Mouse (Mus musculus): Measurements from ENCODE around the gene Tmem104. TPM values are rescaled to one million over a fixed set of nuclear protein-coding genes. Genes with fewer than 3 reads are reported as not detected.

Tmem104 gene
- total RNA-seq, 2 experiments from 2014 or later: 1.8 to 10.1 TPM

GRCm38 (mm10) chr11:115290314-115290713 is 103.0 kb downstream of the Tmem104 start:
- no peak for ATAC-seq (replicated peaks; ENCODE audit: low FRiP score, low TSS enrichment, poor library complexity, severe bottlenecking)

- ATAC-seq (replicated peaks; ENCODE audit: low FRiP score, low TSS enrichment, poor library complexity, severe bottlenecking): no peak
Observed at GRCm38 (mm10) chr11:115290919-115291318, 103.6 kb downstream of the Tmem104 start.

GRCm38 (mm10) chr11:115291503-115291902 is 104.2 kb downstream of the Tmem104 start:
- ATAC-seq (replicated peaks; ENCODE audit: low FRiP score, low TSS enrichment, poor library complexity, severe bottlenecking): no peak

- no peak for ATAC-seq (replicated peaks; ENCODE audit: low FRiP score, low TSS enrichment, poor library complexity, severe bottlenecking)
Observed at GRCm38 (mm10) chr11:115292631-115293375, 105.5 kb downstream of the Tmem104 start.

GRCm38 (mm10) chr11:115295939-115296338 is 108.7 kb downstream of the Tmem104 start:
- ATAC-seq (replicated peaks; ENCODE audit: low FRiP score, low TSS enrichment, poor library complexity, severe bottlenecking): no peak

Other genes with a start within 250 kb of the Tmem104 start
- gene Cd300c, start 218.3 kb upstream of the Tmem104 start, total RNA-seq (2014; fragmentation: Nextera tagmentation): not detected in 2 replicates
- gene Cd300c, start 218.3 kb upstream of the Tmem104 start, total RNA-seq (2017): not detected in 2 replicates
- not detected in 2 replicates for gene Cd300ld, start 197.6 kb upstream of the Tmem104 start, total RNA-seq (2014; fragmentation: Nextera tagmentation)
- gene Cd300ld, start 197.6 kb upstream of the Tmem104 start, total RNA-seq (2017): not detected in 2 replicates
- gene Cd300c2, start 185.6 kb upstream of the Tmem104 start, total RNA-seq (2014; fragmentation: Nextera tagmentation): not detected in 2 replicates
- gene Cd300c2, start 185.6 kb upstream of the Tmem104 start, total RNA-seq (2017): not detected in 2 replicates
- not detected in 2 replicates for gene Cd300ld2, start 171.3 kb upstream of the Tmem104 start, total RNA-seq (2014; fragmentation: Nextera tagmentation)
- gene Cd300ld2, start 171.3 kb upstream of the Tmem104 start, total RNA-seq (2017): not detected in 2 replicates
- gene Cd300ld4, start 160.5 kb upstream of the Tmem104 start, total RNA-seq (2014; fragmentation: Nextera tagmentation): not detected in 2 replicates
- 1.3 TPM in 1 of 2 replicates, not detected in the other for gene Cd300ld4, start 160.5 kb upstream of the Tmem104 start, total RNA-seq (2017)
- gene Cd300ld5, start 149.7 kb upstream of the Tmem104 start, total RNA-seq (2014; fragmentation: Nextera tagmentation): not detected in 2 replicates
- 1.3 TPM in 1 of 2 replicates, not detected in the other for gene Cd300ld5, start 149.7 kb upstream of the Tmem104 start, total RNA-seq (2017)
- gene Cd300ld3, start 139.1 kb upstream of the Tmem104 start, total RNA-seq (2014; fragmentation: Nextera tagmentation): not detected in 2 replicates
- gene Cd300ld3, start 139.1 kb upstream of the Tmem104 start, total RNA-seq (2017): 1.3 TPM in 1 of 2 replicates, not detected in the other
- gene Cd300e, start 125.3 kb upstream of the Tmem104 start, total RNA-seq (2014; fragmentation: Nextera tagmentation): not detected in 2 replicates
- not detected in 2 replicates for gene Cd300e, start 125.3 kb upstream of the Tmem104 start, total RNA-seq (2017)
- gene Rab37, start 96.1 kb upstream of the Tmem104 start, total RNA-seq (2014; fragmentation: Nextera tagmentation): 24.4 and 34.3 TPM in 2 replicates
- gene Rab37, start 96.1 kb upstream of the Tmem104 start, total RNA-seq (2017): 23.5 and 74.4 TPM in 2 replicates
- gene Cd300lf, start 53.5 kb upstream of the Tmem104 start, total RNA-seq (2014; fragmentation: Nextera tagmentation): 2.1 TPM in 1 of 2 replicates, not detected in the other
- 1.0 and 3.4 TPM in 2 replicates for gene Cd300lf, start 53.5 kb upstream of the Tmem104 start, total RNA-seq (2017)
- gene Slc9a3r1, start 24.1 kb upstream of the Tmem104 start, total RNA-seq (2014; fragmentation: Nextera tagmentation): 20.4 and 22.2 TPM in 2 replicates
- gene Slc9a3r1, start 24.1 kb upstream of the Tmem104 start, total RNA-seq (2017): 25.9 and 28.3 TPM in 2 replicates
- 15.0 and 24.9 TPM in 2 replicates for gene Nat9, start 372 bp downstream of the Tmem104 start, total RNA-seq (2014; fragmentation: Nextera tagmentation)
- gene Nat9, start 372 bp downstream of the Tmem104 start, total RNA-seq (2017): 19.4 and 51.5 TPM in 2 replicates
- not detected in 2 replicates for gene Grin2c, start 79.8 kb downstream of the Tmem104 start, total RNA-seq (2014; fragmentation: Nextera tagmentation)
- not detected in 2 replicates for gene Grin2c, start 79.8 kb downstream of the Tmem104 start, total RNA-seq (2017)
- gene Fdxr, start 89.6 kb downstream of the Tmem104 start, total RNA-seq (2014; fragmentation: Nextera tagmentation): 17.0 and 18.6 TPM in 2 replicates
- gene Fdxr, start 89.6 kb downstream of the Tmem104 start, total RNA-seq (2017): 5.9 and 20.8 TPM in 2 replicates
- 0.17 TPM in 1 of 2 replicates, not detected in the other for gene Fads6, start 110.2 kb downstream of the Tmem104 start, total RNA-seq (2014; fragmentation: Nextera tagmentation)
- gene Fads6, start 110.2 kb downstream of the Tmem104 start, total RNA-seq (2017): 0.38 TPM in 1 of 2 replicates, not detected in the other
- not detected in 2 replicates for gene Otop2, start 119.7 kb downstream of the Tmem104 start, total RNA-seq (2014; fragmentation: Nextera tagmentation)
- not detected in 2 replicates for gene Otop2, start 119.7 kb downstream of the Tmem104 start, total RNA-seq (2017)
- not detected in 2 replicates for gene Ush1g, start 134.6 kb downstream of the Tmem104 start, total RNA-seq (2014; fragmentation: Nextera tagmentation)
- gene Ush1g, start 134.6 kb downstream of the Tmem104 start, total RNA-seq (2017): not detected in 2 replicates
- gene Otop3, start 147.2 kb downstream of the Tmem104 start, total RNA-seq (2014; fragmentation: Nextera tagmentation): not detected in 2 replicates
- gene Otop3, start 147.2 kb downstream of the Tmem104 start, total RNA-seq (2017): not detected in 2 replicates
- 0.17 TPM in 1 of 2 replicates, not detected in the other for gene Hid1, start 180.3 kb downstream of the Tmem104 start, total RNA-seq (2014; fragmentation: Nextera tagmentation)
- not detected in 2 replicates for gene Hid1, start 180.3 kb downstream of the Tmem104 start, total RNA-seq (2017)
- not detected in 2 replicates for gene Cdr2l, start 194.4 kb downstream of the Tmem104 start, total RNA-seq (2014; fragmentation: Nextera tagmentation)
- 0.38 TPM in 1 of 2 replicates, not detected in the other for gene Cdr2l, start 194.4 kb downstream of the Tmem104 start, total RNA-seq (2017)
- 81.8 and 92.4 TPM in 2 replicates for gene Mrpl58, start 216.3 kb downstream of the Tmem104 start, total RNA-seq (2014; fragmentation: Nextera tagmentation)
- gene Mrpl58, start 216.3 kb downstream of the Tmem104 start, total RNA-seq (2017): 56.9 and 64.4 TPM in 2 replicates
- 864 and 908 TPM in 2 replicates for gene Atp5h, start 232.5 kb downstream of the Tmem104 start, total RNA-seq (2014; fragmentation: Nextera tagmentation)
- gene Atp5h, start 232.5 kb downstream of the Tmem104 start, total RNA-seq (2017): 793 and 990 TPM in 2 replicates
- gene Kctd2, start 232.6 kb downstream of the Tmem104 start, total RNA-seq (2014; fragmentation: Nextera tagmentation): 17.4 and 18.4 TPM in 2 replicates
- 10.9 and 13.0 TPM in 2 replicates for gene Kctd2, start 232.6 kb downstream of the Tmem104 start, total RNA-seq (2017)

Data from megakaryocyte-erythroid progenitor cell, adult 5-6 weeks (primary cell).